Mouse (Mus musculus): ENCODE data around the gene Krtap5-1.

DNA sequence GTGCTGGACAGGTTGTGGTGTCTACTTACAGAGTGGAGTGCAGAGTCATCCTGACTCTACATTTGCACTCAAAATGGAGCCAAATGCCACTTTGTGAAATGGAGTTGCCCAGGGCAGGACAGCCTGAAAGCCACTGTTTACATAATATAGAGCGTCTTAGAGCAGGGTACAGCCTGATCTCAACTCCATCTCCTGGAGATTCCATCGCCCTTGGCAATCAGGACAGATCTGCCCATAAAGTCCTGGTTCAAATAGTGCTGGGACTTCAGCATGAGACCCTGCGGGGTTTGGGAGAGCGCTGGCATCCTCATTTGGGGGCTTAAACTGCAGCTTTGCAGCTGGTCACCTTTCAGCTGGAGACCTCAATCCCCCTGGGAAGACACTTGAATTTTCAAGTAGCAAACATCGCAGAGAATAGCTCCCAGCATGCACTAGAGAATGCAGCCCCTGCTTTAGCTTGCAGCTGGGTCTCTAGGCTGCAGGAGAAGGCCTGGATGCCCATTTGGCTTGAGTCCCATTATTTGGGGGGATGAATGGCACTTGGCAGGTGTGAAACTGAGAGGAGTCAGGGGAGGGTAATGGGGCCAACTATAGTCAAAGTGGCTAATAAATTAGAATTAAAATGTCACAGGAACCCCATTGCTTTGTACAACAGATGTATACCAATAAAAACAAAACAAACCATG is 17.8 kb upstream of the Krtap5-1 start:
- TF ChIP-seq POLR2A (IDR thresholded peaks at IDR 0.05; ENCODE audit: low read depth, low read length) = no peak
- no peak for TF ChIP-seq CTCF (IDR thresholded peaks at IDR 0.05; ENCODE audit: borderline replicate concordance, insufficient read depth, low read length)

Data from embryonic fibroblast, embryonic 13.5 days (primary cell).